Mouse (Mus musculus) C2C12 (cell line): ENCODE data around the gene Zfp184.
A peak's percentile ranks its signal among the peaks of the same experiment; 100 is the strongest.

ENCODE experiments used
- CEBPB ChIP-seq: IDR thresholded peaks from one replicate; pipeline ENCODE4 v1.6.1; 2011; ENCODE audit warnings: low read depth, mild to moderate bottlenecking, control low read depth, moderate library complexity
- CTCF ChIP-seq: IDR thresholded peaks from one replicate; pipeline ENCODE4 v1.5.1; 2011; ENCODE audit not compliant: control insufficient read depth, insufficient read depth, insufficient read length
- MYOD1 ChIP-seq: IDR thresholded peaks from one replicate; pipeline ENCODE4 v1.6.1; 2011; ENCODE audit warnings: low read depth; ENCODE audit not compliant: control insufficient read depth, insufficient read length
- MYOG ChIP-seq: IDR thresholded peaks from one replicate; pipeline ENCODE4 v1.6.1; 2011; ENCODE audit not compliant: control insufficient read depth, insufficient read length; ENCODE audit errors: extremely low read depth

DNA sequence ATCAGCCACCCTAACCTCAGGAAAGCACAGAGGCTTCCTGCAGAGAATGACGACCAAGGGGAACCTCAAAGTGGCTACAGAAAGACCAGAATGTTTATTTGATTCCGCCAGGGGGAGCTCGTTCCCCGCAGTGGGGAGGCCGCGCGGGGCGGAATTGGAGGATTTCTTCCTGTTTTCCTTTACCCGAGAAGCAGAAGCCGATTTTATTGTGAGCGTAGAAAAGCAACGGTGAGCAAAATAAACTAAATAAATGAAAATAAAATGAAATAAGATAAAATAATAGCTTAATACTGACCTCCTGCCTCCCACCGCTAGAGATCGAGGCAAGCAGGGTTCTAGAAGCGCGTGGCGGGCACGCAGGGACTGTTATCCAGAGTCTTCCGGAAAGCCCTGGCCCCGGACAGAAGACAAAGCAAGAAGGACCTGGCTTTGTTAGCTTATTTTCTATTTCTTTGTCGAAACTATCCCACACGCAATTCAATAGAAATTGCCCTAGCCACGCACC is 29.4 kb downstream of the Zfp184 start:
- TF ChIP-seq CTCF = peak; percentile 58
- no peak for TF ChIP-seq MYOG
- TF ChIP-seq CEBPB = no peak
- TF ChIP-seq MYOD1 = no peak
